Mouse (Mus musculus) urinary bladder, postnatal 14 days (tissue): ENCODE measurements at regions not wholly inside any gene's neighbourhood (a gene's known extent, or its start where the extent isn't known, plus 50 kb on each side); places are given as distances from the start of the nearest gene placed in this dataset.

Experiments
- DNase-seq: peaks from one replicate; pipeline ENCODE4 v3.0.0; 2021; ENCODE audit warnings: low spot score

DNA sequence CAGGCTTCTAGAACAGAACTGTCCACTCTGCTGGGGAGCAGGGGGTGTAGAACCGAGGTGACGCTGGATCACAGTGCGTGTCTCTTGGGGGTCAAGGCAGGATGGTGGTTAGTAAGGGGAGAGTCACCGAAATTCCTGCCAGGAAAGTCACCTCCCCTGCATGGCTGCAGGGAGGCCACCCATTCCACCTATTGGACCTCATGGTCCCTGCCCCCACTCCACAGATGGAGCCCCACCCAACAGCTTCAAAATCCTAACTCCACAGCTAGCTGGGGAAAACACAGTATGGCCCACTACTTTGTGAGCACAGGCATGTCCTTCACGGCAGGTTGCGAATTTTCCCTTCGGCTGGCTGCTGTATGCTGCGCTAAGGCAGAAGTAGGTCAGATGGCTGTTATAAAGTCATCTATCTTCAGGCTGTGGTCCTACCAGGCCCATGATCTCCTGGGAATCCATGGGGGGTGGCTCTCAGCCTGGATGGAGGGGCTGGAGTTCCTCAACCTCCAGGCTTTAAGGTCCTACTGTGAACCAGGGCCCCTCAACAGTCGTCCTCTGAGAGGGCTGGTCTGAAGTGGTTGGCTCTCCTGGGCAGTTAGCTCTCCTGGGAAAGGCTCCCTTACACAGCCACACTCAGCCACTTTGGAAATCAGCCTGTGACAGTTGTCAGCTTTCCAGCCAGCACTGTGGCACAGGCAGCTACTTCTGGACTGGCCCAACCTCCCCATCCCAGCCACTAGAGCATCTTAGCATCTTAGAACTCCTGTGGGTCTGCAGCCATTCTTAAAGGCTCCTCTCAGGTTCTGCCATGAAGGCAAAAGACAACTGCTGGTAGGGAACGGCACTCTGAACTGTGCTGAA is 124.0 kb upstream of the Klf14 start:
- DNase-seq, result no peak

DNA sequence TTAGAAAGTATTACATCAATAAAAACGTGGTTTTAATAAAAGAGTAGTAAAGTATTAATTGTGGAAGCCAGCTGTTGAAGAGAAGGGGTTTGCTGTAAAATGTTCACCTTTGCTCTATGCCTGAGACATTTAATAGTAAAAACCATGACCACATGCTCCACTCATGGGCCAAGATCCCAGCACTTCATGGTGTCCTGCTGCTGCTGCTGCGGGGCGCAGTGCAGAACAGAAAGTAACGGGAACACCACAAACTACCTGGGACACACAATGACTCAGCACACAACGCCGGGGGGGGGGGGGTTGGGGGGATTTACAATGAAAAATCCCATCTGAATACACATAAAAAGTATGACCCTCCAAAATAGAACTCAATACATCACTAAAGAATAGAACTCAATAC is 124.8 kb upstream of the Klf14 start:
- DNase-seq, result no peak

DNA sequence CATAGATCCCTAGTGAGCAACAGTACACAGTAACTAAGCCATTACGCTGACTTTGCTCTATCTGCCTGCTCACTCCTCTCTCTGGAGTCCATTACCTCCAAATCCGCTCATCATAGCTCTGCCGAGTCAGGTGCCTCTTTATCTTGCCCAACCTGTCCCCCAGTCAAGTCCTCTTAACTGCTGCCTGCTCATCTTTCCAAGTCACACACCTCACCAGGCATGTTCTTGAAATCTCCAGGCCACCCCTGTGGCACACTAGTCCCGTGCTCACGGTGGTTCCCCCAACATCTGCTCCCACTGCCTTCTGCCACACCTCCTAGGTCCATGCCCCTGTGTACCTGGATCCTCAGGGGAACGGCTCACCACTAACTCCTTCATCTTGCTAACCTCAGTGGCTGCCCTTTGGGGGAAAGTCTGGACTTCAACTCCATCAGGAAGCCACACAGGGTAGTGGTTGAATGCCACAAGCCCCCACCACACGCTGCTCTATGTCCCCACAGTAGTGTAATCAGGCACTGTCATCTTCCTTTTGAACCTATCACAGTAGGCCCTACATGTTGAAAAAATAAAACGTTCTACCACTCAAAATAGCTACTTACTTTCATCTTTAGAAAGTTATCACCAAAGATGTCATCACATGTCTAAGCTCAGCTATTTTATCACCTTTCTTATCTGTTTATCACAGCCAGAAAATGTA is 126.3 kb upstream of the Klf14 start:
- no peak for DNase-seq

DNA sequence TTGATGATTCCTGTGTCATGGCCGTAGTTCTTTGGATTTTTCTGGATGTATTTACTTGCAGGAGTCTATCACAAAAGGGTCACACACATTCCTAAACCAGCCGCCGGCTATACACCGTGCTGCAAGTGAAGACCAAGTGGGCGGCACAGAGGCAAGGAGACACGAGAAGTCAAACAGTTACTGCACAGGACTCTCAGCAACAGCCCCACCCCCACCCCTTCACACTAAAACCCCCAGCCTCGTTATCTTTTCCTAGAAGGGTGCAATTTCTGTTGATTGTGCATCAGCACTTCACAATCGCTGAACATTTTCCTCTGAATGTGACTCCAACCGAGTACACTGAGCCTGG is 126.9 kb upstream of the Klf14 start:
- DNase-seq, result no peak

DNA sequence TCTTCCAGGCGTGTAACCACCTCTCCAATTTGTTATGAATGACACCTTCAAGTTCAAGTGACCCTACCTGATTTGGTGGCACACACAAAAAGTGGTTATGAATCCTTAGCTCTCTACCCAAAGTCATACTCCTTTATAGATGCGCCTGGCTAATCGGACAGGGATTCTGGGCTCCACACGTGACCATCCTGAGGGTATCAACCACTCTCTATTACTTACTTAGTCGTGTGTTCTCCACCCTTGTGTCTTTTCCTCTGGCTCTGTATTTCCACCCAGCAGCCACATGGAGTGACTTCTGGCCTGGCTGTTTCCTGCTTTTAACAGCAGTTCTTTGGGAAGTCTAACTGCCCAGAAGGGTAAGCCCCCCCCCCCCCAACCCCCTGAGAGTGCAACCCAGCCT is 127.4 kb upstream of the Klf14 start:
- DNase-seq, result no peak

DNA sequence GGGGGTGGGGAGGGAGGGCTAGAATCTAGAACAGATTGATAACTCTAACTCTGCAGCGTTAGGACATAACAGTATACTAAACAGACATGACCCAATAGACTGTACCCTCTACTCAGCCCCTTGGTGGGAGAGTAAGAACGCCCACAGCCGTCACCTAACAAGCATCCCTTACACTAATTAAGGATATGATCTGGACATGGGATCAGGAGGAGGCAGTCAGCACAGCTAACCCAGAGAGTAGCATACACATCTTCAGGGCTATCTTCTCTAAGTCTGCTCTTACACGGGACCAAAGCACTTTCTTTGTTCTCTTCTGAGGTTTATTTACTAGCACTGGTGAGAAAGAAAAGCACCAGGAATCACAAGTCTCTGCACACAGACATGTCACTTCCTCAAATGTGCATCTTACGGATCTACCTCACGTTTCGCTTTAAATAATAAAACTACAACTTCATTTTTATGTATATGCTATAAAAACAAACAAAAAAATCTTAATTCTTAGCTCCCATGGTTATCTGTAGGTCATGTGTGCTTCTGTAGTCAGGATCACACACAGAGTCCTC is 128.0 kb upstream of the Klf14 start:
- no peak for DNase-seq

DNA sequence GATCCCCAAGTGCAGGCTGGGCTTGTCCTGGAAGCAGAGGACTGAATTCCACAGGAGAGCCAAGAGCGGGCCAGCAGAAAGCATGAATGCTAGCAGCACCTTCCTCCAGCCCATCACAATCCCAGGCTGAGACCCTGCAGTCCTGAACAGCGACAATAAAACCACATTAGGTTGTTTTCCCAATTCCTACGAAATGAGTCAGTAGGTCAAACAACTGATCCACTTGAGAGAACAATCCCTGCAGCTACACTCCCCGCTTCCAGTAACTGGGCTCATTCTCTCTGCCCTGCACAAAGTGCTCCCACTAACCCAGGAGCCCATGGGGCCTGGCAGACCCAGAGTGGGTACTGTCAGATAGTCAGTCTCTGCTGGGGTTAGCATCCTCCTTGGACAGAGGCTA is 128.6 kb upstream of the Klf14 start:
- no peak for DNase-seq

DNA sequence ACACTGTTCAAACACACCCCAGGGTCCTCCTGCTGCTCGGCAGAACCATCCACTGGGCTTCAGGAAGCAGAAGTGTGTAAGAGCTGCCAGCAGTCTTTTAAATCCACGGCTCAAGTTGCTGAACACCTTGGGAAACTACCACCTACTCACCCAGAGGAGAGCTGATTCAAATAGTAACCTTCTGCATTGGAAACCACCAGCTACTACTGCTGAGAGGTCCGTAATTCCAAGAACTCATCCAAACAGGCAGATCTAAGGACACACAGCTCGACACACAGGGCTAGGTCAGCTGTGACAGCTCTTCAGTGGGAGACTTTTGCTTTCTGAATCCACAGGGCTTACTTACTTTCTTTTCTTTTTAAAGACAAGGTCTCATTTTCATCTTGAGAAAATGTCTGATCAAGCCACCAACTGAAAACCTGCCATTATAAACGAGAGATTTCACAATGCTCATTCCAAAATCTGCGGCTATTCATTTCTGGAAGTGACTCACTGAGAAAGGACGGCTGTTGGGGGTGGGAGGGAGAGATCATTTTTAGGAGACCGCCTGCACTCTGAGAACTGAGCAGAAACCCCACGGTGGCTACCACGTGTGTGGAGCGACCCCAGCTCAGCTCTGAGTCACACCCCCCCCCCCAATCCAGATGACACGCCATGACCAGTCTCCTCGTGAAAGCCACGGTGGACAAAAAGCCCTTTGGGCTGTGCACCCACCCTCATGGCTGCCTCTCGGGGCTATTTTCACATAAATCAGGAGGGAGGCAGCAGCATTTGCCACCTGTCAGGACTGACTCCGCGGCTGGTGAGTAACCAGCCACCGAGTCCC is 129.5 kb upstream of the Klf14 start:
- no peak for DNase-seq

DNA sequence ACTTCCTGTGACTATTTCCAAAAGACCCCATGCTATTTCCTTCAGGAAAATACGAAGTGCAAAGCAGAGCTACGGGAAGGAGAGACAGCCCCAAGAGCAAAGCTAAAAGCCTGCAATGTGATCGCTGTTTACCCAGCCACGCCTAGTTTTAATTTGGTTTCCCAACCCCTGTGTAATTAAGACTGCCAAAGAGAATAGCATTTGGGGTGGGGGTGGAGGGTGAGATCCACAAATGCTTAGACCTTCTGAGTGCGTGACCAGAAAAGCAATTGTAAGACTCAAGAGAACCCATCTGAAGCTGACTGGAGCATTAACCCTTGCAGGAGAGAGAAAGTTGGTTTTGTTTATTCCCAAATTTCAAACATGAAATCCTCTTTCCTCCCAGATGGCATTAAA is 130.1 kb upstream of the Klf14 start:
- no peak for DNase-seq

DNA sequence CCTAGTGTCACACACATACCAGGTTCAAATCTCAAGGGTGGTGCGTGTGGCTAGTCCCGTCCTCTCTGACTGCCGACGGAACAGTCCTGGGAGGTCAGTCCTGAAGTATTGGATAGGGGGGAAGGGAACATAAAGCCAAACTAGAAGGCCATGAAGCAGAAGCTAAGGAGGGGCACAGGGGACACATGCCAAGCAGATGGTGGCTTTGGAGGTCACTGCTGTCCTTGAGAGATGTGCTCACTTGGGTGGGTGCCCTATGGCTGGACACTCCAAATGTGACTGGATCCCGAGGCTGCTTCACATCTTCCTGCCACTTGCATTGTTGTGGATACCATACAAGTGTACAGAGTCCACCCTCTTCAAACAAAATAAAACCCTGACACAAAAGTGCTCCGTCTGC is 131.4 kb upstream of the Klf14 start:
- DNase-seq, result no peak

DNA sequence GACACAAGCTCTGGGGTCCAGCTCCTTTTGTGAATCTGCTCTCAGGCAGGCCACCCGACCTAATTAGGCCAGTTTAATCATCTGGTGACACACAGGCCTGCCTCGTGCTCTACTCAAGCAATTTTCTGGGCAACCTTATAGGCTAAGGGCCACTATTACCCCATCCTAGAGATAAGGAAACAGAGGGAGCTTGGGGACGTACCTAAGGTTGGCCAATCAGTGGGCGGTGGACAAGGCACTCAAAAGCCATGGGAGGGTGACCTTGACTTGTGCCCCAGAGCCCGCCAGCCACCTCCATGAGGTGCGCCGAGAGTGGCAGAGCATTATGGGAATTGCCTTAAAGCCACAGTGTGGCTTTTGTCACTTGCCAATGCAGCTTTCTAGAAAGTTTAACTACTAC is 131.9 kb upstream of the Klf14 start:
- no peak for DNase-seq

DNA sequence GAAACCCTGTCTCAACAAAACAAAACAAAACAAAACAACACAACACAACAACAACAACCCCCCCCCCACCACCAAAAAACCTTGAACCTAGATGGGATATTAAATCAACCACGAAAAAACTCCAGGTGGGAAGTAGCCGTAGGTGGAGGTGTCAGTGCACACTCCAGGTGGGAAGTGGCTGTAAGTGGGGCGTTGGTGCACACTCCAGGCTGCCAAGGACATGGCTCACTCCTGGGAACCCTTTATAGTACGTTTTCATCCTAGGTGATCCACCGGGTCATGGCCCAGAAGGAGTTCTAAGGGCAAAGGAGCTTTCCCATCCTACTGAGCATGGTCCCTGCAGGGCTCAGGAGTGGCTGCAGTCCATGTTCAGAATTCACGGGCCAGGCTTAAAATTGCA is 133.4 kb upstream of the Klf14 start:
- no peak for DNase-seq

DNA sequence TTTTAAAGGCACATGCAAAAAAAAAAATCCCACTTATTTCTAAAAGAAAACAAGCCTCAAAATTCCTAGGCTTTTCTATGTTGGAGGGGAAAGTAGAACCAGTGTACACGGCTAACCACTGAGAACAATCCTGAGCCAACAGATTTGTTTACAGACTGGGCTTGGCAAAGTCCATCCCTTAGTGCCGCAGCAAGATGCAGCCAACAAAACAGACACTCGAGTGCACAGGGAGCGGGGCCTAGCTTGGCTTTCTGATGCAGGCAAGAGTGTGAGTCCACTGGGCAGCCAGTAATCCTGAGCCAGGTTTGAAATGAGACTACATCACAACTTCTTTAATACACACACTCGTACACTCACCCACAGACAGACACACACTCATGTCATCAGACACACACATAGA is 133.9 kb upstream of the Klf14 start:
- no peak for DNase-seq

DNA sequence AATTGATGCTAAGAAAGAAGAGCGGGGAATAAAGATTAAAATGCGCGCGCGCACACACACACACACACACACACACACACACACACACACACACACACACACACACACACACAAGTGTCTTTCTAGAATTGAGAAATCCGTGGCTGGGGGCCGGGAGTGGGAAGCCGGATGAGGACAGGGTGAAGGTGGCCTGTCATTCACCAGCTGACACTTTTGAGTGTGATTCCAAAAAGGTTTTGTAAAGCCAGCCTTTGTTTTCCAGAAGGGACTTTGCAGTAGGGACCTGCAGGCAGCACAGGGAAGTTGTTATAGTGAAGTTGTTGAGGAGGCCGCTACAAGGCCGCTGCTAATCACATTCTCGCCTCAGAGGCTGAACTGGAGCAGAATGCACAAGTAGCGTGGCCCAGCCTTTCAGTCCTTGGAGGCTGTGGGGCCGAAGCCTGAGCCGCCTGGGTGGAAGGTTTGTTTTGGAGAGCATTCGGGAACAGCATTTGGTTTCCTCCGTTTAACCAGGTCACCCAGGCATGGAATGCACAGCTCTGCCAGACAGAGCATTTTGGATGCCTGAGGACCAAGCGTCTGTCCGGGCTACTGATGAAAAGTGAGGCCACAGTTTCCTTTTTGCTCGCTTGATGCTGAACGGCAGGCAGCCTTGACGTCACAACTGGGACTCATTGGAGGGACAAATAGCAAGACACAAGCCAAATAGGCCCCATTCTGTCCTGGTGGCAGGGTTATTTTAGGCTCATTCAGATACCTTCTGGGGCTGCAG is 137.3 kb upstream of the Klf14 start:
- no peak for DNase-seq

DNA sequence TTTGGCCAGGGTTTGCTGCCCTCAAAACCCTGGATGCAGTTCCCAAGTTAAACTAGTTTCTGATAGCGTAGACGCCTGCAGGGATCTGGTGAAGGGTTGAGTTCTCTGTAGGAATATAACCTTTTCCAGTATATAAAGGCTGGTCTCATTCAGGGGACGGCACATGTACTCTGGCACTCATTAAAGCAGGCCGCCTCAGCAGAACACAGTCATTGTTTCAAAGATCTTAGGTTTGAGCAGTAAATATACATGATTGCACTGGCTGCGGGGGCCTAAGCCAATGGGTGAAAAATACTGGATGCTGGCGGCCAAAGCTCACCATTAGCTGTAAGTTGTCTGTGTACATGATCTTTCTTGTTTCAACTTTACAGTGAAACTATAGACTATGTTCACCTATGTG is 137.9 kb upstream of the Klf14 start:
- DNase-seq, result no peak

DNA sequence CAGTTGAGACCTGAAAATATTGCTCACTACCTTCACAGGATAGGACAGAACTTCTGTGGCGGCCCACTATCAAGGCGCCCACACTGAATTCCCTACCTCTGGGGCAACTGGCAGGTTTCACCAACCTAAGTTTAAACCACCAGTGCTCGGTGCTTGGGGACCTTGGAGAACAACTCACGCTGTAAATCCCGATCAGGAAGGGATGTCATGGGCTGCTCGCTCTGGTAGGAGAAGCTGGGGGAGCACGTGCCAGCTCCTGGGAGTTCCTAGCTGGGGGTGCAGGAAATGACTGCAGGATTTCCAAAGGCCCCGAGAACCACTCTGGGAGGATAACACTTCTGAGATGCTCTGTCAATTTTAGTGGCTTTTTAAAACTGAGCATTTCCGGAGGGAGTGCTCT is 138.4 kb upstream of the Klf14 start:
- DNase-seq, result no peak

DNA sequence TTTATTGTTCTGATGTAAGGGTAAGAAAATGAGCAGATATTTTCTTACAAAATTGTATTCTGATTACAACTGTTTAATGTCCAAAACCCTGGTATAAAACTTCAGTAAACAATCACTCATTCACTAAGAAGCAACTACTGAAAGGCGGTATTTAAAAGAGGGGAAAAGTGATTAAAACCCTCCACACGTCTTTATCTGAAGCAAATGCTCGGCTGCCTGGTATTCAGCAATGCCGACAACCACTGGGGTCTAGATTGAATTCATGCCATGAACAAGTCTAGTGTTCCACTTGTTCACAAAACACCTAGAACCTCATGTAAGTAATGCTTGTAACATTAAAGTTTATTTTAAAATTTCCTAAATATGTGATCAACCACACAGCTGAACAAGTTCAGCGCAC is 139.2 kb upstream of the Klf14 start:
- DNase-seq, result no peak

DNA sequence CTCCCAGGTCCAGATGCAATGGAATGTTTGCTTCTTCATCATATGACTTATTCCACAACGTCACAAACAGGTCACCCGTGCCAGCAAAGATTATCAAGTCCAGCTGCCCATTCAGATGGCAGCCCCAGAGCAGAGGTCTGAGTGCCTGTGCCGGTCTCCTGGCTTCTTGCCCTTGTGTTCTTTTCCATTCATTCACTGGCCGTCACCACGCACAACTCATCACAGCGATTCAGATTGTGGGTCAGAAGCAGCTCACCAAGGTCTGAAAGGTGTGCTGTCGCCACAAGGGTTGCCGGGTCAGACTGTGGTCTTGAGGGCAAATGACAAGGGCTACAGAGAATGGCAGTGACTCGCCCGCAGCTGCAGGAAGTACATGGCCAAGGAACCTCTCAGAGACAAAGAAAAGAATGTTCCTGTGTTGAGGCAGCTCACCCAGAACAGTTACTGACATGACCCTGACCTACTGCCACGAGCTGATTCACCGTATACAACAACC is 141.3 kb upstream of the Klf14 start:
- no peak for DNase-seq

DNA sequence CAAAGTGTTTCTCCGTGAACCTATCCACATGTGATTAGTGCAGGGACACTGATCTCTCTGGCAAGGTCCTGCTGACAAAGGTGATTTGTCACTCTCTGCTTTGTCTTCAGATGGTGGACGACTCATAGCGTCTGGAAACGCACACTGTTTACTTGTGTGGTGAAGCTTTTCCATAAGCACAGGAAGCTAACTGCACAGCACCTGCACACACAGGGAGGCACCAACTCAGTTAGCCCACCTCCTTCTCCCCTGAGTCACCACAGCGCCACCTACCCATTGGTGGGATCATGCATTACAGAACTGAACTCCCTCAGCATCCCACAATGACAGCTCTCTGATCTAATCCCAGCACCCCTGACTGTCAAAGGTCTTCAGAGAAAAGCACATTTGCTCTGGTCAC is 141.9 kb upstream of the Klf14 start:
- DNase-seq, result no peak

DNA sequence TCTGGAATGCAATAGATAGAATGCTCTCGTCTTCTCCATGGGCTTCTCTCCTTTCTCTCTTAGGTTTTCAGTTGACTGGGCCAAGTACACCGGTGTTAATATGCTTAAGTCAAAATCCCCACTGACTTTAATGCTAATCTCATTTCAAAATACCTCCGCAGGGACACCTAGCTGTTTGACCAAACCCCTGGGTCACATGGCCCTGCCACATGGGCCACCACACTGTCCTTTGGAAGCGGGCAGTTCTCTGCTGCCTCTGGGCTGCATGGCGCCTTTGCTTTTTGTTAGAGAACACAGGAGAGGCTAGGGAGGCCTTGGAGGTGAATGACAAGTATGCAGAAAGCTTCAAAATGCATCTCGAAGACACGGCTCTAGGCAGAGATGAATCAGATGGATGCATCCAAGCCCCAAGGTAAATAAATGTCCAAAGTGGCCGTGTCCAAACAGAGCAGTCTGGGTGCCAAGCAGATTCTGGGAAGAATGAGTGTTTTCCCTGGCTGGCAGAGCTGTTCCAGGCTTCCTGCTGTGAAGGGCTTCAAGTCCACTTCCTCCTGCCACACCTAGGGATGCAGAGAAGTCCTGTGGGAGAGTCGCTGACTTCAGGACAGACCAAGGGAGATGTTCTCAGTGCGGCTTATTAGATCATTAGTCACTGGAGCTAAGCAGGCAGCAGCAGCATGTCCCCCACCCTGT is 147.4 kb upstream of the Klf14 start:
- no peak for DNase-seq

DNA sequence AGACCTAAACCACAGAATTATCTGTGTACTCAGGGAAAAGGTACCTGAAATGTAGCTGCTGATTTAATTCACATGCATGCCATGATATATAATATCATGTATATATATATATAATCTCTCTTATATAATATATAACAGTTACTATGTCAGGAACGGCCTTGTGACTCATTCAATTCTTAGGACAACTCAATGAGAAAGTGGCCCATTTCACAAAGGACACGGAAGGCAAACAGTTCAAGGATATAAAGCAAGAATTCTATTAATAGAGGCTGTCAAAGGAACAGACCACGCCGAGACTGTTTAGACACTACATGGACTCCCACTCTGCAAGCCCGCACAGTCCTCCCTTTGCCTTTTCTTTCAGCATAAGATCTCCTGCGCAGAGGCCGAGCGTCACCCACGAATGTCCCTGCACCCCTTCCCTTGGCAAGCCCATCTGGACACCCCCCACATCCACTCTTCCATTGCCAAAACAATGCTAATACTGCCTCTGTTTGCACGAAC is 148.0 kb upstream of the Klf14 start:
- DNase-seq, result no peak
